Mouse (Mus musculus): ENCODE measurements around the gene BC024978.

The BC024978 gene

DNA sequence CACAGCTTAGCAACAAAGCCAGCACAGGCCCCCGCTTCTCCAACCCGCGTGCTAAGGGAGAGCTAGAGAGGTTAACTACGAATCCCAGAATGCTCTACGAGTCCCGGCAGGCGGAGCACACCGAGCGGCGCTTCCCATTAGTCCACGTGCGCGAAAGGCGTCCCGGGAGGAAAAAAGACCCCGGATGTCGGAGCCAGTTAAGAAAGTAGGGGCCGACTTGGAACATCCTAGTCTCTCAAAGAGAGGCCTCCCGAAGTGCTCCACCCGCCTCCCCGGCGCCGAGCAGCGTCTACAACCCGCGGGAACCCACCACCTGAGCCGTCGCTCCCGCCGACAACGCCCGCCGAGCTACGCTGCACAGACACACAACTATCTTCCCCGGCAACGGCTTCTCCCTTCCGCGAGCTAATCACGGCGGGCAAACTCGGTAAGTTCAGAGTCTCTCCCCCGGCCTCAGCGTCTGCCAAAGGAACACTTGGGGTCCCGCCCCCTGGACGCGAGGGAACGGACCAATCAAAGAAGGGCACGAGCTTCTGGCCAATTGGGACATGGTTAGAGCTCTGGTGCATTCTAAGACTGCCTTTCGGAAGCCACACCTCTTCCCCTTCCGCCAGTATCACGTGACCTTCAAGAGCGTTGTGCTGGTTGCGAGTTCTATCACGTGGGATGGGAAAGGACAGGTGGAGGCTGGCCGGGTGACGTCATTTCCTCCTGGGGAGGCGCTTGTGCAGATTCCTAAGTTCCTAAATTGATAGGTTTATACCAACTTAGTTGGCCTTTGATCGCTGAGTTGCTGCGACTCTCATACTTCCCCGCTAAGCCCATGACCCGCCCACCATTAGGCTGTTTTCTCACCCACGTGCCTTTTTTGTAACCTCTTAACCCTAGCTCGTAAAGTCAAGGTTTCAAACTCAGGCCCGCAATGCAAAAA lies at the start of gene BC024978, which contains the start of gene Snrpa:
BC024978 (plus strand) TSS at position 101 of the 931 bp plus-strand sequence.
Snrpa (minus strand) TSS at position 591 of the 931 bp plus-strand sequence.
- DNase-seq: peak; percentile 95

DNA sequence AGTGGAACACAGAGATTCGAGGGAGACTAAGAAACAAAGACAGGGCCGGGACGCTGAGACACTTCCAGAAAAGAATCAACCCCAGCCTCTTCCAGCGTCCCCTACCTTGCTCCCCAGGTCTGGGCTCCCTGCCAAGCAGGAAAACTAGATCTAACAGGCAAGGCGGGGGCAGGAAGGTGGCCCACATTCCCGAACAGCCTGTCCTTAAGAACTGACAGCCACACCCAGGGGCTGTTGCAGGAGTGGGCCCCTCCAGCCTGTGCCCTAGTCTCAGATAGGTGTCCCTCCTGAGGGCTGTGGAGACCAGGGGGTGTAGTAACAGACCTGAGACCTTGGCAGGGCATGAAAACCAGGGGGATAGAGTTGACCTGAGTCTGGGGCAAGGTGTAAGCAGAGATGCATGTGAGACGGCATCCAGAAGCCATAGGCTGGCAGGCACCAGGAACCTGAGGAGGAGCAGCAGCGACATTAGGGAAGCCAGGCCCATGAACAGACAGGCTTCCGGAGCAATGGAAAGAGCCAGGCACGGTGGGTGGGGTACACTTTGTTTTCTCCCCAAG lies 42.3 kb upstream of the BC024978 start, which contains the start of gene Cyp2t4:
Cyp2t4 (plus strand) TSS at position 510 of the 560 bp plus-strand sequence.
- no peak for DNase-seq

GRCm38 (mm10) chr7:27156005-27156404 lies 39.6 kb upstream of the BC024978 start:
- DNase-seq: no peak

DNA sequence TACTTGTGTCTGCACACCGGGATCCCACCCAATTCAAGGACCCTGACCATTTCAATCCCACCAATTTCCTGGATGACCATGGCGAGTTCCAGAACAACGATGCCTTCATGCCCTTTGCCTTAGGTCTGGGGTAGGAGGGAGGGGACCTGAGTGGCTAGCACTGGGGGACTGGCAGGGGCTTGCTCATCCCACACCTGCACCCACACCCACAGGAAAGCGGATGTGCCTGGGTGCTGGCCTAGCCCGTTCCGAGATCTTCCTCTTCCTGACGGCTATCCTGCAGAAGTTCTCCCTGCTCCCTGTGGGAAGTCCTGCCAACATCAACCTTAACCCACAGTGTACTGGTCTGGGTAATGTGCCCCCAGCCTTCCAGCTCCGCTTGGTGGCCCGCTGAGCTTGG lies 37.4 kb upstream of the BC024978 start:
- DNase-seq: no peak

DNA sequence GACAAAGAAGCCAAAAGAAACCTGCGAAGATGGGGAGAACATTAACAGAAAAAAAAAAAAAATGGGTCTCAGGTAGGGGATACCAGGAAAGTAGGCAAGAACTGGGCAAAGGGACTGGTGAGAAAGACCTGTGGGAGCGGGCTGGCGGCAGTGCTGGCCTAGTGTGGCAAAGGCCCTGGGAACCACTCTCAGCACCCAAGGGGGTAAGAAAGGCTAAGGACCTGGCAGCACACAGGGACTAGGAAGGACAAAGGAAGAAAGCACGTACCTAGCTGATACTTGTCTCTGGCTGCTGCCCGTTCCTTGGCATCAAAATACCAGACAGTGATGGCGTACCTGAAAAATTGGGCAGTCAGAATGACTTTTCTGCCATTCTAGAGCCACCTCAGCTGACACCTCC lies 36.3 kb upstream of the BC024978 start:
- no peak for DNase-seq

GRCm38 (mm10) chr7:27159882-27160281 lies 35.7 kb upstream of the BC024978 start:
- peak; percentile 93 for DNase-seq

- no peak for DNase-seq
Measured at GRCm38 (mm10) chr7:27160921-27161320, 34.7 kb upstream of the BC024978 start.

GRCm38 (mm10) chr7:27161744-27162143 lies 33.8 kb upstream of the BC024978 start:
- DNase-seq: no peak

DNA sequence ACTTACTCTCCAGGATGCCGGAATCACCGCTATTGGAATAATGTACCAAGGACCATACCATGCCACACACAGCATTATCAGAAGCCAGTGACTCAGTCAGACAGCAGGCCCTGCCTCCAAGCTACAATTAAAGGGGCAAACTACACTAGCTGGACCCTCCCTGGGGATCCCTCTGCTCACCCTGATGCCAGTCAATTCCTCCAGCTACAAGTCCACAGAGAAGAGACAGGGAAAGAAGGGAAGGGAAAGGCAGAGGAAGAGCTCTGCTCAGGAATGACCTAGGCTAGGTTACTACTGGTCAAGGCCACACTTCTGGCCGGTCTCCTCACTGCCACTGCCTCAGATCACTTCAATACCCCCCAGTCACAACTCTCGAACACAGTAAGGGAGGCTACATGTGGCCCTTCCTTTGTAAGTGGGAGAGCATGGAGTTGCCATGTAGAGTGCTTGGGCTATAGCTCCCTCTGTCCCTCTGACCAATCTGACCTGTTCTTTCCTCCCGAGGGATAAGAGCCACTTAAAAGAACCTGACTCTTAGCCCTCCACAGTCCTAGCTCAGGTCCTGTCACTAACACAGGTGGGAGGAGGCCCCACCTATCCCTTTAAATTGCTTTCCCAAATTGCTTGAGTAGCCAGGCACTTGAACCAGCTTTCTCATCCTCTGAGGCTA lies 32.7 kb upstream of the BC024978 start:
- no peak for DNase-seq

DNA sequence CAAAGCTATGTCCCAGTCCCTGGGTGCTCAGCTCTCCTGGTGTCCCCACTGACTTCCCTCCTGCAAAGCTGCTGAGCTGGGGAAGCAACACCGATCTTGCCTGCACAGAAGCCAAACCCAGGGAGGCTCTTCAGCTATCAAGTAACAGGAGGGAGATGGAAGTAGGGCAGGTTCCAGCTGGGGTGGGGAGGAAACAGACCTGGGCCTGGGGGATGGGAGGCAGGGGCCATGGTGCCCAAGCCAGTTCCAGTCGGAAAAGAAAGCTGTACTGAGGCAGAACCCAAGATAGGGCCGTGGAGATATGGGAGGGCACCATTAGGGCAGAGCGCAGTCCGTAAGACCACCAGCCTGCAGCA lies 32.2 kb upstream of the BC024978 start:
- no peak for DNase-seq

DNA sequence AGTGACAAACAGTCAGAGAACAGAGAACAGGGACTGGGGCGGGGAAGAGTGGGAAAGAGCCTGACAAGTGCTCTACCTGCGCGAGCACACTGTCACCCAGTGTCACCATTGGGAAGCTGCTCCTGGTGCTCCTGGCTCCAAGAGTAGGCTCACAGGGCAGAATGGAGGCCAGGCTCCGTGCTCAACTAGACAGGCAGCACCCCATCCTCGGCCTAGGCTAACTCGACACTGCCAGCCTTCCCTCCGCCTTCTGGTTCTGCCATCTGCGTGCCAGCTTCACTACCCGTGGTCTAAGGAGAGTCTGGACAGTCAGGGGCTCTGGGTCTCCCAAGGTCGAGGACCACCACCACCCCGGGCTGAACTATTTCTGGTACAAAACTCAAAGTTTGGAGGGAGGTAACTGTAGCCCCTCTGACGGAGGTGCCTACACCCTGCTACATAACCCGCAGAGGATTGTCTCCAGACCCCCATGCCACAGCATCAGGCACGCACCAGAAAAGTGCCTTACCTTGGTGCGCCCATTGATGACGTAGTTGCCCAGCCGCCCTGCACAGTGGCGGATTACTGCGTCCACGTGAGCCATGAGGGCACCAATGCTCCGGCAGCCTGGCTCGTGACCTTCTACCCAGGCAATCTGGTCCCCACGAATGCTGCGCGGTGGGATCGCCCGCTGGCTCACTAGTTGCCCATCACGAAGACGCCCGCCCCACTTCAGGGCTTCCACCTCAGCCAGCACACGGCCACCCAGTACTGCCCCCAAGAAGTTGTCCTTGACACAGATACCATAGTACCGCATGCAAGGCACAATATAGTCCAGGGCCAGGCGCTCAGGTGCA lies 31.3 kb upstream of the BC024978 start:
- DNase-seq: no peak

- DNase-seq: no peak
Measured at GRCm38 (mm10) chr7:27165007-27165655, 30.4 kb upstream of the BC024978 start.

- DNase-seq: peak; percentile 52
Measured at GRCm38 (mm10) chr7:27165696-27166095, 29.9 kb upstream of the BC024978 start.

DNA sequence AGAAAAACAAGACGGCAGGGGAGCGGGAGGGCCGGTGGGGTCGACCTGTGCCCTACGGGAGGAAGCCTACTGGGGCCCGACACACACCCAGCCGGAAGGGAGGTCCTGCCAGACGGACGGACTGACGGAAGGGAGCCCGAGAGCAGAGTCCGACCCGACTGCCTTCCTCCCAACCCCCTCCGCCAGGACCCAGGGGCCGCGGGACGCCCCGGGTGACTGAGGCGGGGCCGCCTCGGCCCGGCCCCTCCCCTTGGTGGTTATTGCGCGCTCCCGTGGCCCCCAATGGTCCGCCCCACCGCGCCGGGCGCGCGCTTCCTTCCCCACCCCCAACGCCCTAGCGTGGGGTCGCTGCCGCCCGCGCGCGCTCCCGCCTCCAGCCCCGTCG lies 29.4 kb upstream of the BC024978 start:
- peak; percentile 92 for DNase-seq

- DNase-seq: peak; percentile 97
Measured at GRCm38 (mm10) chr7:27166614-27167474, 28.7 kb upstream of the BC024978 start, which contains the start of gene Egln2. Egln2 (minus strand) TSS chr7:27166802.

- no peak for DNase-seq
Measured at GRCm38 (mm10) chr7:27167475-27168094, 28.0 kb upstream of the BC024978 start.

- no peak for DNase-seq
Measured at GRCm38 (mm10) chr7:27168371-27168770, 27.2 kb upstream of the BC024978 start.

DNA sequence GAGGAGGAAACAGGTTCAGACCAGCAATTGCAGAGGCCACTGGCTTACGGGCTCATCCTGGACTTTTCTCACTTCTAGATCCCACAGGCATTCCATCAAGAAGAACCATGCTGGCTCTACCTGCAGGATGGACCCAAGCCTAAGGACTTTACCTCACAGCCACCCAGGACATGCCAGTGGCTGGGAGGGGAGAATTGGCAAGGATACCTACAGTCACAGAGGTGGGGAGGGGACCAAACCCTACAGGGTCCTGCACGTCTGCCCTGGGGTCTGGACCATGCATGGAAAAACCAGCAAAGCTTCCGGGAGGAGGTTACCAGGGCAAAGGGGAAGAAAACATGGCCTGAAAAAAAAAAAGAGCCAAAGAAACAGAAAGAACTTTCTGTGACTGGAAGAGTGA lies 24.6 kb upstream of the BC024978 start:
- DNase-seq: no peak

DNA sequence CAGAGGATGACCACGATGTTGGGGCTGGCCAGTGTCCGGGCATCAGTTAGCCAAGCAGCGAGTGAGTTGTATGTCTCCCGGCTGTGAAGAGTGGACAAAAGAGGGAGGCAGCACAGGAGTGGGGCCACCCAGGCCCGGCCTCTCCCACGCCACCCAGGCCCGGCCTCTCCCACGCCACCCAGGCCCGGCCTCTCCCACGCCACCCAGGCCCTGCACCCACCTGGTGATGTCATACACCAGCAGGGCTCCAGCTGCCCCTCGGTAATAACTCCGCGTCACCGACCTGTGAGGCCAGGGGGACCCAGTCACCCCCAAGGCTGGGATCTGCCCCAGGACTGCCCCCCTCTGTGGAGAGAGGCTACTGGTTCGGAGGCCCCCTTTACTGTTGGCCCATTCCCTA lies 21.1 kb upstream of the BC024978 start:
- DNase-seq: no peak

GRCm38 (mm10) chr7:27174896-27175295 lies 20.7 kb upstream of the BC024978 start:
- no peak for DNase-seq

DNA sequence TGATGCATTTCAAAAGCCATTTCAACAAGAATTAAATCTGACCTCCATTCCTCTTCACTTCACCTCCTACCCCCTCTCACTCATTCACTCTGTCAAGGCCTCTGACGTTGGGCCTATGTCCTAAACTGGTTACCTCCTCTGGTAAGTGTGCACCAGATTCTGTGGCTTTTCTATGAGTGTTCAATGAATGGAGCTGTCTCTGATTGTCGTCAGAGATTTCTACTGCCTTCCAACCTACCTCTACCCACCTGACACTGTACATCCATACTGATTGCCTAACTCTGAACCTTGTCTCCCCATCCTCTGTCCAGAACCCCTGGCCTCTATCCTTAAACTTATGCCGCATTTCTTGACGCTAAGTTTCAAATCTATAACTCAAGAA lies 17.6 kb upstream of the BC024978 start:
- no peak for DNase-seq

All from thymus, postnatal 14 days (tissue).